Mouse (Mus musculus): Measurements from ENCODE around the gene Phf13.

DNA sequence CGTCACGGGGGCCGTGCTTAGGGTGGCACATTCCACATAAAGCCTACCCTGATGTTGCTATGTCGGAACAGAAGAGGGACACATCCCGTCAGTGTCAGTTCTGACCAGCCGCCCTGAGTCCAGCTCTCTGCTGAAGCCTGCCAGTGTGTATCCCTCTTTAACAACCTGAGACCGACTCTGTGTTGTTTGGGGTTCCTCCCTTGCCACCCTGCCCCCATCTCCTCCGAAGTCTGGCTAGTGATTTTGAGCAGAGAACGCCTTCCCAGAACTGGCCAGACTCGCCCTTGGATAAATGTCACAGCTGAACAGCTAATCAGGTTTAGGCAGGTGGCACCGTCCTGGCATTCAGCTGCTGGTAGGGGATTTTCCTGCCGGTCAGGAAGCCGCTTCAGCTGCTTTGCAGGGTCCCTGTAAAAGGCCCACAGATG lies 14.7 kb upstream of the Phf13 start:
- TF ChIP-seq CTCF (IDR thresholded peaks at IDR 0.05; ENCODE audit: extremely low read depth, insufficient read depth, low read length) (no peak), POLR2A (IDR thresholded peaks at IDR 0.05; ENCODE audit: extremely low read depth, insufficient read depth, low read length) (no peak)
